Mouse (Mus musculus): ENCODE results near the gene Cacng1.

DNA sequence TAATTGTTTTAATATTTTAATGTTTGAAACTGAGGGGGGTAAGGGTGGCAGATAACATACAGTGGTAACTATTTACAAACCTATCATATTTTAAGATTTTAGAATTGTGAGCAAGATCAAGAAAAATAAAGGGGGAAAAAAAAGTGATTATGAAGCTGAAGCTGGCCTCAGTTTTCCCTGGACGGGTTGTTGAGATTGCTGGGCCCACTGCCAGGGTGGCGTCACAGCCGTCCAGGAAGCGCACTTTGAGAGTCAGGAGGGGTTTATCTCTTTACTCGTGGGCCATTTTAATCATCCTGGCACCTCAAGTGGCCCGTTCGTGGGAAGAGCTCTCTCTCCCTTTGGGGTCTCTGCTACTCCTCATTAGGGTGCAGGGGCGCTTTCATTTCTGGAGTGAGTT lies 24.8 kb downstream of the Cacng1 start:
- TF ChIP-seq POLR2A (IDR thresholded peaks at IDR 0.05; ENCODE audit: low read depth, low read length) (no peak), CTCF (IDR thresholded peaks at IDR 0.05; ENCODE audit: extremely low read depth, insufficient read depth, insufficient read length, insufficient replicate concordance) (no peak)
